Mouse (Mus musculus): ENCODE results near the gene Ugcg.

The Ugcg gene

GRCm38 (mm10) chr4:59223055-59223615 is 34.1 kb downstream of the Ugcg start:
- intact Hi-C loops (cut with DNase I) = no loop called here

- intact Hi-C loops (cut with DNase I) = no loop called here
Observed at GRCm38 (mm10) chr4:59224889-59225288, 35.8 kb downstream of the Ugcg start.

GRCm38 (mm10) chr4:59227047-59227446 is 38.0 kb downstream of the Ugcg start:
- intact Hi-C loops (cut with DNase I) = no loop called here

GRCm38 (mm10) chr4:59228951-59229350 is 39.9 kb downstream of the Ugcg start:
- intact Hi-C loops (cut with DNase I) = no loop called here

GRCm38 (mm10) chr4:59231266-59232055 is 42.4 kb downstream of the Ugcg start:
- intact Hi-C loops (cut with DNase I) = no loop called here

- intact Hi-C loops (cut with DNase I) = no loop called here
Observed at GRCm38 (mm10) chr4:59234014-59234413, 45.0 kb downstream of the Ugcg start.

GRCm38 (mm10) chr4:59234451-59235216 is 45.6 kb downstream of the Ugcg start:
- intact Hi-C loops (cut with DNase I) = no loop called here

GRCm38 (mm10) chr4:59236362-59236761 is 47.3 kb downstream of the Ugcg start:
- intact Hi-C loops (cut with DNase I) = no loop called here

GRCm38 (mm10) chr4:59238641-59239311 is 49.7 kb downstream of the Ugcg start:
- intact Hi-C loops (cut with DNase I) = no loop called here

- intact Hi-C loops (cut with DNase I) = no loop called here
Observed at GRCm38 (mm10) chr4:59239312-59239728, 50.3 kb downstream of the Ugcg start.

GRCm38 (mm10) chr4:59240160-59240559 is 51.1 kb downstream of the Ugcg start:
- intact Hi-C loops (cut with DNase I) = loop anchor here (10.0 kb wide), 1 partner anchor 145 kb away; no protein-coding TSS in a partner anchor

GRCm38 (mm10) chr4:59241096-59241495 is 52.0 kb downstream of the Ugcg start:
- intact Hi-C loops (cut with DNase I) = loop anchor here (10.0 kb wide), 1 partner anchor 146 kb away; no protein-coding TSS in a partner anchor

GRCm38 (mm10) chr4:59242221-59242620 is 53.2 kb downstream of the Ugcg start:
- intact Hi-C loops (cut with DNase I) = loop anchor here (10.0 kb wide), 1 partner anchor 147 kb away; no protein-coding TSS in a partner anchor

- intact Hi-C loops (cut with DNase I) = loop anchor here (10.0 kb wide), 1 partner anchor 149 kb away; no protein-coding TSS in a partner anchor
Observed at GRCm38 (mm10) chr4:59243802-59244493, 54.9 kb downstream of the Ugcg start.

- intact Hi-C loops (cut with DNase I) = loop anchor here (10.0 kb wide), 1 partner anchor 150 kb away; no protein-coding TSS in a partner anchor
Observed at GRCm38 (mm10) chr4:59244791-59245555, 55.9 kb downstream of the Ugcg start.

GRCm38 (mm10) chr4:59245776-59246175 is 56.7 kb downstream of the Ugcg start:
- intact Hi-C loops (cut with DNase I) = loop anchor here (10.0 kb wide), 1 partner anchor 151 kb away; no protein-coding TSS in a partner anchor

GRCm38 (mm10) chr4:59247545-59247944 is 58.5 kb downstream of the Ugcg start:
- intact Hi-C loops (cut with DNase I) = loop anchor here (10.0 kb wide), 1 partner anchor 153 kb away; no protein-coding TSS in a partner anchor

GRCm38 (mm10) chr4:59248035-59248434 is 59.0 kb downstream of the Ugcg start:
- intact Hi-C loops (cut with DNase I) = loop anchor here (10.0 kb wide), 1 partner anchor 153 kb away; no protein-coding TSS in a partner anchor

- intact Hi-C loops (cut with DNase I) = no loop called here
Observed at GRCm38 (mm10) chr4:59252386-59253054, 63.5 kb downstream of the Ugcg start.

Measured in adrenal gland (tissue).